Mouse (Mus musculus) bone marrow, adult 2 months (tissue): ENCODE measurements around the gene 1700034J05Rik. TPM values are rescaled to one million over a fixed set of nuclear protein-coding genes. Genes with fewer than 3 reads are reported as not detected.

Experiments used
- H3K27ac ChIP-seq: fragments of 200-500 bp; 2 replicates; pipeline ENCODE4 v1.5.1; 2012; ENCODE audit warnings: low read depth, mild to moderate bottlenecking, control low read depth, inconsistent platforms, low read length; ENCODE audit not compliant: control insufficient read depth, poor library complexity, insufficient read depth
- H3K4me1 ChIP-seq: fragments of 200-500 bp; 2 replicates; pipeline ENCODE4 v1.6.1; 2011; ENCODE audit warnings: low read length; ENCODE audit not compliant: control insufficient read depth, insufficient read depth
- H3K4me3 ChIP-seq: fragments of 200-500 bp; replicated peaks from 2 replicates; pipeline ENCODE3; 2011; ENCODE audit warnings: mild to moderate bottlenecking, low read depth, low read length, control low read depth; ENCODE audit not compliant: control insufficient read depth
- CTCF ChIP-seq: fragments of 200-500 bp; IDR thresholded peaks from 2 replicates; pipeline ENCODE4 v1.5.1; 2011; ENCODE audit warnings: low read length, control low read depth; ENCODE audit not compliant: control insufficient read depth, insufficient read depth
- POLR2A ChIP-seq: fragments of 200-500 bp; IDR thresholded peaks from 2 replicates; pipeline ENCODE4 v1.6.1; 2011; ENCODE audit warnings: low read depth, mild to moderate bottlenecking, control low read depth, low read length, borderline replicate concordance; ENCODE audit not compliant: control insufficient read depth
- WGBS: fragments of 180-500 bp; shearing (Covaris S2); methylation state at CpG from one replicate; pipeline ENCODE4 v1.1.7; 2018; 5-methylcytosine and 5-hydroxymethylcytosine counted together
- polyA plus RNA-seq: library from polyadenylated mRNA; stranded (reverse); fragments of >200 nt; gene quantifications from 2 replicates; pipeline ENCODE4 v1.2.4, GENCODE M21; 2011; ENCODE audit warnings: low replicate concordance; ENCODE audit not compliant: missing spikeins, insufficient read depth, insufficient read length

The 1700034J05Rik gene
- polyA plus RNA-seq, 1 experiment = not detected

DNA sequence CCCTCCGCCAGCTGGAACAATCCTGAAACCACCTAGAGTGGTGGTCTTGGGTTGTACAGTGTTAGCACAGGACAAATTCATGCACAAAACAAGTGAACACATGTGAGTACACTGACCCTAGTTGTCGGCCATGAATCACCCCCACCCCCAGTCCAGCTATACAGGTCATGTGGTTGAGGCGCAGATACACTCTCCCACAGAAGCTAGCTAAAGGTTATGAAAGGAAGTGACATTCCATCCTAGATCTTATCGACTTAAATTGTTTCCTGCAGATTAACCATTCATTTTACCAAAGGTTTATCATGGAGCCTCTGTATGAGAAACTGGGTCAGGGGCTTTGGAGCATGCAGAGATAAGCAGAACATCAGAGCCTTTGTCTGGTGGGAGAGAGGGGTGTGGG lies 7.0 kb downstream of the 1700034J05Rik start:
- no peak overlapping the region for H3K27ac ChIP-seq
- no peaks in the 10 kb centered on the region; the same call in 1 of the 2 replicates for H3K4me1 ChIP-seq
- no peak overlapping the region for H3K4me3 ChIP-seq
- TF ChIP-seq CTCF = no peak
- no peak for TF ChIP-seq POLR2A
- WGBS = 43% methylated on average over 4 of the region's 4 CpGs

DNA sequence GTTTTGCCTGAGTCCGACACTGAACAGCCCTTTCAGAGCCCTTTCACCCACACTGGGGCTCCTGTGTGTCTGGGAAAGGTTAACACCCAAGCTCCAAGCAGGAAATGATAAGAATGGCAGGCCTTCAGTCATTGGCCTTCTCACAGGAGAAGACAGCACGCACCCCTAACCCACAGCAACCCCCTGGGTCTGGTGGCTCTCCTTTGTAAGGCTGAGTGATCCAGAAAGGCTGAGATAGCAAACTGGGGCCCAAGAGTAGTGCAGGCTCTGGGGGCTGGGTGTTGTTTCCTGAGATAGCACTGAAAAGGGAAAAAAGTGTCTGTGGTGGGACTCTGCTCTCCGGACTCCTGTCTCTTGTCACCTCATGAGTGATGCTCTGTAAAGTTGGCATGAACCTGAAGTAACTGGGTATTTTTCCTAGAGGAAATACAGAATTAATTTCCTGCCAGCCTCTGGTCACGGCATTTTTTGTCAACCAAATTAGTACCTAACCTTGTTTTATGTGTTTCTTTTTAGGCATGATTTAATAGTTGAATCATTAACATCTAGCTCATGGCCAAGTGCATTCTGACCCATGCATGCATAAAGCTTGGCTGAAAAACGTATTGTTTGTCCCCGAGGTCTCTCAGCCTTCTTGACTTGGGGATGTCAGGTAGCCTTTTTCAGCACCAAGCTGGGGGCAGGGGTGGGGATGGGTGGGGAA lies 7.7 kb downstream of the 1700034J05Rik start:
- Histone ChIP-seq H3K4me3 (no peak overlapping the region), H3K27ac (no peak overlapping the region), H3K4me1 (no peaks in the 10 kb centered on the region; the same call in 1 of the 2 replicates)
- no peak for TF ChIP-seq POLR2A
- TF ChIP-seq CTCF = no peak
- WGBS = 65% methylated on average over 6 of the region's 6 CpGs

- Histone ChIP-seq H3K4me3 (no peak overlapping the region), H3K27ac (no peak overlapping the region), H3K4me1 (no peaks in the 10 kb centered on the region; the same call in 1 of the 2 replicates)
- 75% methylated on average over 4 of the region's 4 CpGs for WGBS
- TF ChIP-seq POLR2A (no peak), CTCF (no peak)
Measured at GRCm38 (mm10) chr6:146944830-146945229, 9.4 kb downstream of the 1700034J05Rik start.

GRCm38 (mm10) chr6:146944009-146944408 lies 10.2 kb downstream of the 1700034J05Rik start:
- TF ChIP-seq POLR2A (no peak), CTCF (no peak)
- no peak overlapping the region for H3K4me3 ChIP-seq
- H3K27ac ChIP-seq = no peak overlapping the region
- no peaks in the 10 kb centered on the region; the same call in 1 of the 2 replicates for H3K4me1 ChIP-seq

GRCm38 (mm10) chr6:146941505-146942275 lies 12.5 kb downstream of the 1700034J05Rik start:
- Histone ChIP-seq H3K4me1 (no peaks in the 10 kb centered on the region; the same call in 1 of the 2 replicates), H3K27ac (no peak overlapping the region), H3K4me3 (no peak overlapping the region)
- TF ChIP-seq POLR2A (no peak), CTCF (no peak)
- 67% methylated on average over 7 of the region's 7 CpGs for WGBS

GRCm38 (mm10) chr6:146939026-146939425 lies 15.2 kb downstream of the 1700034J05Rik start:
- TF ChIP-seq CTCF = no peak
- TF ChIP-seq POLR2A = no peak
- H3K27ac ChIP-seq = no peak overlapping the region
- 79% methylated on average over 8 of the region's 8 CpGs for WGBS
- no peak overlapping the region for H3K4me3 ChIP-seq
- no peaks in the 10 kb centered on the region; the same call in 1 of the 2 replicates for H3K4me1 ChIP-seq

DNA sequence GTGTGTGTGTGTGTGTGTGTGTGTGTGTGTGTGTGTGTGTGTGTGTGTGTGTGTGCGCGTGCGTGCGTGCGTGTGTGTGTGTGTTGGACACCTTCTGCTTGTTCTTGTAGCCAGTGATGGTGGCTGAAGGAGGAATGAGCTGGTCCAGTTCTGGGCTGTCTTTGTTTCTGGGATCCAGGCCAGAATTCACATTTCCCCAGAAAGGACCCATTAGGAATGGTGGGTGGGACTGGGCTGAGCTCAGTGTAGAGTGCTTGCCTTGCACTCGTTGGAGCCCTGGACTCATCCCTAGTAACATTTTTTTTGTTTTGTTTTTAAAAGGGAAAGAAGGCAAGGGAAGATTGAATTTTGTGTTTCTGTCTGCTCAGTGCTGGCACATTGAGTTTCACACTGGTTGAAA lies 18.3 kb downstream of the 1700034J05Rik start:
- H3K4me3 ChIP-seq = no peak overlapping the region
- WGBS = 84% methylated on average over 6 of the region's 6 CpGs
- TF ChIP-seq POLR2A = no peak
- TF ChIP-seq CTCF = no peak
- H3K4me1 ChIP-seq = no peaks in the 10 kb centered on the region
- H3K27ac ChIP-seq = no peak overlapping the region

DNA sequence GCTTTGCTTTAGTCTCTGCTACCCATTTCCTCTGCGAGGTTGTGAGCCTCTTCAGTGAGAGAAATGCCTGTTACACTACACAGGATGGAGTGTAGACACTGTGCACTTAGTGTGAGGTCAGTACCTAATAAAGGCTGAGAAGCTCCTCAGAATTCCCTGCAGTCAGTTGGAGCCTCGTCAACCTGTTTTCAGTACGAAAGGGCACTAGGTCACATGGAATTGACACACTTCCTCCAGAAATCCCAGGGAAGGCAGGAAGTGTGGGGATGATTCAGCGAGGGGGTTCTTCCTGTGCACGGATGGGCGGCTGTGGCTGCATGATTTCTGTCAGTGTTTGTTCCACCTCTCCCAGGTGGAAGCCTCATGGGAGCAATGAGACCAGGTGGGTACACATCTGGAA lies 21.1 kb downstream of the 1700034J05Rik start:
- 28% methylated on average over 6 of the region's 6 CpGs for WGBS
- H3K4me1 ChIP-seq = no peaks in the 10 kb centered on the region
- no peak overlapping the region for H3K27ac ChIP-seq
- TF ChIP-seq POLR2A = no peak
- no peak for TF ChIP-seq CTCF
- H3K4me3 ChIP-seq = no peak overlapping the region
